Mouse (Mus musculus) neural tube, embryonic 10.5 days (tissue): Measurements from ENCODE around the gene Fam50a.

ENCODE experiments used
- DNase-seq: peaks from one replicate; pipeline ENCODE4 v3.0.0-alpha.2; 2017; ENCODE audit warnings: low spot score; ENCODE audit errors: extremely low spot score

The Fam50a gene

DNA sequence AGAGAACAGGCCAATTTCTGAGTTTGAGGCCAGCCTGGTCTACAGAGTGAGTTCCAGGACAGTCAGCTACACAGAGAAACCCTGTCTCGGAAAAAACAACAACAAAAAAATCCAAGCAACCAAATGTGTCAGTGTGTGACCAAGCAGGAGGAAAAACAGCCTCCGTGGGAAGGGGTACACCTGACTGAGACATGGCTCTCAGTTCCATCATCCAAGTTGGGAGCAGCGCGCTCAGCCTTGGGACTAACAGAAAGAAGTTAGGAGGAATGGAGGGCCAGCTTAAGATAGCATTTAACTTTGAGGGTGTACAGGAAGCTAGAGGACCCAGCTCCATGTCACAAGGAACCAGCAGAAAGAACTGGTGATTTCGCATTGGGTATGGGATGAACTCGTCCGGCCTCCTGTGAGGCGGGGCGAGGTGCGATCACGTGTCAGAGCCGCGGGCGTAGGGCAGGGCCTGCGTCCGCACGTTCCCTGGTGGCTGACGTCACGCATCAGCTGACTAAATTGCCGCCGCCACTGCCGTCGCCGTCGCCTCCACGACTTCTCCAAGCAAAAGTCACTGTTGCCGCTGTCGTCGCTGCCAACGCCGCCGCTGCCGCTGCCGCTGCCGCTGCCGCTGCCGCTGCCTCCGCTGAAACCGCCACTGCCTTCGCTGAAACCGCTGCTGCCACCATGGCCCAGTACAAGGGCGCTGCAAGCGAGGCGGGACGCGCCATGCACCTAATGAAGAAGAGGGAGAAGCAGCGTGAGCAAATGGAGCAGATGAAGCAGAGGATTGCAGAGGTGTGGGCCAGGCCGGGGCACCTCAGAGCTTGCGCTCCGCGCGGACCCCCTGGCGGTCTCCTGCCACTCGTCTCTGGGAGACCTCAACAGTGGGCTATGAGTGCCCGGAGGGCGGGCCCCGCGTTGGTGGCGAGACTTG is at the start of gene Fam50a:
Gene Fam50a (plus strand): TSS at position 494 of the 925 bp plus-strand sequence.
- DNase-seq = peak; percentile 71

DNA sequence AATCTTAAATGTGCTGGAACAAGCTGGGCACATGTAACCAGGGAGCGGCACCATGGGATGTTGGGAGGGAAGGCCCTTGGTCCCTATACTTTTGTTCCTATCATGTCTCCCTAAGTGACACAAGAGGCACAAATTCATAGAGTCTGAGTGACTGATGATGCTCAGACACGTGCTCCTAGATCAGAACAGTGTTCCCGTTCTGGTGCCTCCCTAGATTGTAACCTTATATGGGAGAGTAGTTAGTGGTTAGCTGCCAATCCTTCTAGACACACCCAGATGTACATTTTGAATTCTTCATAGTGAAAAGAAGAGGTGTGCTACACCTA is 43.1 kb upstream of the Fam50a start:
- peak; percentile 21 for DNase-seq

DNA sequence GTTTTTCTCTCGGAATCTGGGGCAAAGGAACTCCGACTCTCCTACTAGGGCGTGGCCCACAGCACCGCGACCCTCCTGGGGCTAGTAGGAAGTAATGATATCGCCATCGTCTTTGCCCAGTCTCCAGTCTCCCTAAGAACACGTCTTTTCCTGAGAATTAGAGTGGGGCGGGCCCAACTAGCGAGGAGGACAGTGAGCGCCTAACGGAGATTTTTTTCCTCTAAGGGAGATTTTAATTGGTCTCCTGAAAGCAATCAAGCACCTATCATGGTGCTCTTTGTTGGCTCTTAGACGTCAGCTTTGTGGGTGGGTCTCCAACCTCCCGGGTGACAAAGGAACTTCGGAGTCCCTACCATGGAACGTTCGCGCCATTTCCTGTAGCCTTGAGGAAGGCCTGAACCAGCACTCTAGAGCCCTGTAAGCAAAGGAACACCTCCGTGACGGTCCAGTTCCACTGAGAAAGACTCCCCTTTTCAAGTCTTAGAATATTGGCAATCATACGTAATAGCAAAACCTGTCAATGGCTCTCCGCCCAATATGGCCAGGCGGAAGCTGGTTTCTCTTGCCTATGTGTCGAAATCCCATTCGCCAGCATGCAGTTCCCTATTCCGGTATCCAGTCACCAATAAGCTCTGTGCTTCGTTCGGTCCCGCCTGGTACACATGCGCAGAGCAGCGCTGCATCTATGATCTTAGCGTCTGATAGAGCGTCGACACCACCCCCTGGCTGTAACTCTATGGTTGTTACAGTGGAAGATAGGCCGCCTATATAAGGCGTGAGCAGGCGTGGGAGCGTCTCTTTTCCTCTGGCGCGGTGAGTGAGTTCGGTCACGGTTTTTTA is 42.6 kb upstream of the Fam50a start, which contains the start of gene Rpl10:
Gene Rpl10 (plus strand): TSS at position 751 of the 840 bp plus-strand sequence.
- DNase-seq = peak; percentile 84

- DNase-seq = peak; percentile 25
These were observed 41.8 kb upstream of the Fam50a start for GRCm38 (mm10) chrX:74270902-74271551.

DNA sequence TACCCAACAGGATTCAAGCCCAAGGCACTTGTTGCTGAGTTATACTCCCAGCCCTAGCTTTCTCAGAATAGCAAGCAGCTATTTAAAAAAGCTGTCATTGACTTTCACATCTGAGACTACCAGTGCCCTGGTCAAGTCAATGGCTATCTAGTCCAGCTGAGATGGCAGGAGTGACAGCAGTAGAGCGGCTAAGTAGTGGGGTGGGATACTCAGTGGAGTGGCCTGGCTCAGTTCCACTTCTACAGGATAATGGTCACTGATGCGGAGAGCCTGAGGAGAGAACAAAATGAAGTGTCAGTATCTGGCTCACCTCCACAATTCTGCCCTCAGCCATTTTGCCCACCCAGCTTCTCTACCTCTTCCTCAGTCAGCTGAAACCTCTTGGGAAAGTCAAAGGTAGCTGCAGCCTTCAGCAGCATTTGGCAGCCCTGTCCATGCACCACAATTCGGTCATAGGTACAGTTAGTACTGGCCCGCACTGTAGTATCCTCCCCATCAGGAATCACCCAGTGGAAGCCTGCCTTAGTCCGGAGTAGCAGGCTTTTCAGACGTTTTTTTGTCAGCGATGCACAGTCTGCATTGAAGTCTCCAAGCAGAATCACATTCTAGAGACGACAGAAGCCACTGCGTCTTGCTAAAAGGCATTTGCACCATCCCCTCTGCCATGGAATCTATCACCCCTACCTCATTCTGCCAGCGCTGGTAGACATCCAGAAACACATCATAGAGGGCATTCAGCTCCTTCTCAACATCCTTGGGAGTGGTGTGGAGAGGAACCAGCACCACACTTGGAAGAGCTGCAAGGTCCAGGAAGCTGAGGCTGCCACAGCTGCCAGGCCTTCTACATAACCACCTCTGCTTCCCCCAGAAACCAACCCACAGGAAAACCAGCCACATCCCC is 39.2 kb upstream of the Fam50a start:
- DNase-seq = peak; percentile 16

- no peak for DNase-seq
These were observed 34.9 kb upstream of the Fam50a start for GRCm38 (mm10) chrX:74277916-74278315.

- DNase-seq = no peak
These were observed 31.6 kb upstream of the Fam50a start for GRCm38 (mm10) chrX:74281041-74281731.

GRCm38 (mm10) chrX:74281732-74282394 is 31.0 kb upstream of the Fam50a start, which contains the start of the genes Taz and Dnase1l1:
TSS of gene Taz (plus strand) at chrX:74281912.
TSS of gene Dnase1l1 (minus strand) at chrX:74282337.
- peak; percentile 42 for DNase-seq

- peak; percentile 75 for DNase-seq
These were observed 30.3 kb upstream of the Fam50a start for GRCm38 (mm10) chrX:74282395-74283091.

DNA sequence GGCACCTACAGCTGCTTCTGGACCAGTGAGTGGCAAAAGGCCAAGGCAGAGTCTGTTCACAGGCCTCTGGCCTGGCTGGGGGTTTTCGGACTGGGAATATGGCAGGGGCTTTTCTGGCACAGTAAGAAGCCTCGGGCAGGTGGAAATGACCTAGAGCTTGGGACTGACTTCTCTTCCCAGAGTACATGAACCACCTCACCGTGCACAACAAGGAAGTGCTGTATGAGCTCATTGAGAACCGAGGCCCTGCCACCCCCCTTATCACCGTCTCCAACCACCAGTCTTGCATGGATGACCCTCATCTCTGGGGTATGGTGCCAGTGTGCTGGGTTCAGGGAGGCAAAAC is 29.8 kb upstream of the Fam50a start:
- DNase-seq = no peak

- no peak for DNase-seq
These were observed 19.4 kb upstream of the Fam50a start for GRCm38 (mm10) chrX:74293431-74293830.

- peak; percentile 82 for DNase-seq
These were observed 16.0 kb upstream of the Fam50a start, which contains the start of gene Atp6ap1 for GRCm38 (mm10) chrX:74296538-74297448. TSS of gene Atp6ap1 (plus strand) at chrX:74297097.

DNA sequence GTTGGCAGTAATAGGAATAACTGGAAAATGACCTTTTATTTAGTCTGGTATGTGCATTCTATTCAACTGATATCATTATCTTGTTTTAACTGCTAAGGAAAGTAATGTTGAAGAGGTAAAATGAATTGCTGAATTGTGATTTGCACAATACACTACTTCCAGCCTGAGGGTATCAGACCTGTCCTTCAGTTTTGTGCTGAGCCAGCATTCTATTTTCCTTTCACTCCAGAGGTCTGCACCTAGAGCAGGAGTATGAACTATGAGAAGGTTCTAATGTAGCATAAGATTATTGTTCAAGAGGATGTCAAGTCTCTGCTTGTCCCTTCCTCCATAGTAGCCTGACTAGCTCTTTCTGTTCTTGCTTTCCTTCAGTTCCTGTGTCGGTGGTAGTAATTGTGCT is 14.5 kb upstream of the Fam50a start:
- DNase-seq = no peak

GRCm38 (mm10) chrX:74299721-74300120 is 13.1 kb upstream of the Fam50a start:
- DNase-seq = no peak

GRCm38 (mm10) chrX:74304867-74305700 is 7.7 kb upstream of the Fam50a start, which contains the start of gene Gdi1:
TSS of gene Gdi1 (plus strand) at chrX:74304998.
- DNase-seq = peak; percentile 83

DNA sequence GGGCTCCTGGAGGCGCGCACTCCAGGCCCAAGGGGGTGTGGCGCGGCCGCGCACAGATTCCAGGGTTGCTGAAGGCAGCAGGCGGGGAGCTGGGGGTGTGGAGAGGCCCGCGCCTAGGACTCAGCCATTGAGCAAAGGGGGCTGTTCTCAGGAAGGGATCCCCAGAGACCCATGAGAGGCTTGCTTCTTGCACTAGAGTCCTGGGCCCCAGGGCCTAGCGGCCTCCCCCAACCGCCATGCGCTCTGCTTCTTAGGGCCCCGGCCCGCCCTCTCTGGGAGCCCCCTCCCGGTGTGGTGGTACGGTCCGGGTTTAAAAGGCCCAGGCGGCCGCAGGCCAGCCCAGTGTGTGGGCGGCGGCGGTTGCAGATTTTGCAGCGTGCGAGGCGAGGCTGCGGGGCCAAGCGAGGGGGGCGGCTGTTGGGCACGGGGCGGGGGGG is 15.9 kb downstream of the Fam50a start, which contains the start of gene Plxna3:
Gene Plxna3 (plus strand): TSS at position 342 of the 437 bp plus-strand sequence.
- peak; percentile 76 for DNase-seq
